Mouse (Mus musculus) brain, embryonic 14.5 days (tissue): ENCODE measurements around the gene Calcoco2. TPM values are rescaled to one million over a fixed set of nuclear protein-coding genes. Genes with fewer than 3 reads are reported as not detected.
"Not testable (repeated sequence)": the region's sequence is repeated elsewhere in the genome, so short reads cannot be mapped to it uniquely, and the experiment has no call there.

Experiments used
- DNase-seq: peaks from one replicate; pipeline ENCODE4 v3.0.0-alpha.2; 2011; ENCODE audit warnings: low read depth
- CTCF ChIP-seq: fragments of 200-500 bp; IDR thresholded peaks from 2 replicates; pipeline ENCODE4 v1.5.1; 2012; ENCODE audit warnings: inconsistent platforms, mild to moderate bottlenecking, moderate library complexity, borderline replicate concordance; ENCODE audit not compliant: insufficient read depth, insufficient read length; ENCODE audit errors: extremely low read depth
- POLR2A ChIP-seq: fragments of 200-500 bp; IDR thresholded peaks from 2 replicates; pipeline ENCODE4 v1.6.1; 2012; ENCODE audit warnings: mild to moderate bottlenecking, inconsistent platforms, borderline replicate concordance; ENCODE audit not compliant: poor library complexity, insufficient read depth, insufficient read length, severe bottlenecking; ENCODE audit errors: extremely low read depth
- polyA plus RNA-seq: library from polyadenylated mRNA; depleted of rRNA; stranded (reverse); fragments of >200 nt; gene quantifications from 2 replicates; pipeline ENCODE4 v1.2.3, GENCODE M21; 2012; rRNA removed

The Calcoco2 gene
- not detected in 2 replicates for polyA plus RNA-seq

DNA sequence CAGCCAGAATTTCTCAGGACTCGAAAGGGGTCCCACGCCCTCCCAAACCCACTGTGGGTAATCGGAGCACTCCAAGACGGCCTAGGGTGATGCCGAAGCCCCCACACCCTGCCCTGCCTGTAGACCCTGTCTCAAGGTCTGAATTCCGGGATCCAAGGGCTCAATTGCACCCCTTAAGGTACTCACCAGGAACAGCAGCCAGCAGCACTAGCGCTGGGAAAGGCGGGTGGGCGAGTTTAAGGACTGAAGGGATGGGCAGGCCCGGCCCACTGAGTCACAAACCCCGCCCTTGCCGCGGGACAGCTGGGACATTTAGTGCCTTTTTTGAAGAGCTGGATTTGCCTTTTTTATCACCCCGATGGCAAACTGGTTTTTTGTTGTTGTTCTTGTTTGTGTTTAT is at the start of gene Calcoco2:
Calcoco2 (minus strand) TSS at position 214 of the 400 bp plus-strand sequence.
- peak; percentile 11; the same call in 1 of the 2 replicates for TF ChIP-seq CTCF
- no peak for TF ChIP-seq POLR2A
- no peak for DNase-seq

DNA sequence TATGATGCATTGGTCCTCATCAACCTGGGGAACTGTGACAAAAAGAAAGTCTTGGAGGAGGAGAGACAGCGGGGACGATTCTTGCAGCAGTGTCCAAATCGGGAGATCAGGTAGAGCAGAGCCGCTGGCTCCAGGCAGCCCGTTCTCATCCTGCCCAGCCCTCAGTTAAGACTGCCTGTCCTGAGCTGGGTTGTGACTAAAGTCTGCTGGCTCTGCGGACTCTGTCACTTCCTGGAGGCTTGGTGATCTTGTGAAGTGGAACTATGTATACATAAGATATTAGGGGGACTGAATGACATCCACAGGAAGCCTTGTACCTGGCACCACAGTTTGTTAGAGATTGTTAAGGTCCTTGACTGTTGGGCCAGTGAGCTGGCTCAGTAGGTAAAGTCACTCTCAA is 35.7 kb upstream of the Calcoco2 start:
- DNase-seq, result no peak
- no peak for TF ChIP-seq CTCF
- TF ChIP-seq POLR2A, result no peak

DNA sequence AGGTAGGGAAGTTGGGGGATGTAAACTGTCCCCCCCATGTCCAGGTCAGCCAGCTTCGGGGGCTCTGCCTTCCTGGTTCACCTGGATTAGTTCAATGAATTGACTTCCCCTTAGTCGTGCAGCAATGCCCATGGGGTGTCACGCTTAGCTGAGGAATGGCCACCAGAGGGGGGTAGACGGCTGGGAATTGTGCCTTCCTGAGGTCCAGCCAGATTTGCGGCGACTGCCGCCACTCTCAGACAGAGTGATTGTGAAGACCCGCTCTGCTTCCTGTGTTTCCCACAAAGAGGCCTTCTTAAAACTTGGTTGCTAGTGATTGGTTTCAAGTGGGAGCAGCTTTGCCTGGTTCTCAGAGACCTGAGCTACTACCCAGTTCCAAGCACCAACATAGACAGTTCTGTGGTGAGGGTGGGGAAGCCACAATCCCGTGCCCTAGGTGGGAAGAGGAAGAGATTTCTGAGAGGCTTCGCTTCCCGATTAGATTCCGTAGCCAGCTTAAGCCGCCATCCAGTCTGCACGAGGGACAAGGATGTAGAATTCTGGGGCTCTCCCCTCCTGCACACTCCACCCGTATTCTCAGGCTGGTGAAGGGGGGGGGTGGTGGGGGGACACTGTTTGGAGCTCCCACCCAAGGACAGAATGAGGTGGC is 34.0 kb upstream of the Calcoco2 start:
- TF ChIP-seq CTCF, result peak; percentile 81
- TF ChIP-seq POLR2A, result no peak
- peak; percentile 81 for DNase-seq

DNA sequence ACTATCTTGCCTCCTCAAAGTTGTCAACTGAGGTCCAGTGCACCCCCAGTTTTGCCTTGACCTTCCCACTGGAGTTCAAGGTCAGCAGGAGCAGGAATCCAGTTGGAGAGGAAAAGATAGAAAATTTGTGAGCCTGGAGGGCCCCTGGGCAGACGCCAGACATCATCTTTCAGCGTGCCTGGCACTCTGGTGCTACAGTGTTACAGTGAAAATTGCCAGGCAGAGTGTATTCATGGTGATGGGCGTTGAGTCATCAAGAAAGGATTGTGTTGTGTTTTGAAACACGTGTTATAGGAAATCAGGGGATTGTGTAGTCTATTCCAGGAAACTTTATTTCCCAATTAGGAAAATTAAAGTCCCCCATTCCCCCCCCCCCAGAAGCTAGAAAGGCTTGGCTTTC is 32.0 kb upstream of the Calcoco2 start:
- no peak for TF ChIP-seq POLR2A
- TF ChIP-seq CTCF, result no peak
- DNase-seq, result no peak

DNA sequence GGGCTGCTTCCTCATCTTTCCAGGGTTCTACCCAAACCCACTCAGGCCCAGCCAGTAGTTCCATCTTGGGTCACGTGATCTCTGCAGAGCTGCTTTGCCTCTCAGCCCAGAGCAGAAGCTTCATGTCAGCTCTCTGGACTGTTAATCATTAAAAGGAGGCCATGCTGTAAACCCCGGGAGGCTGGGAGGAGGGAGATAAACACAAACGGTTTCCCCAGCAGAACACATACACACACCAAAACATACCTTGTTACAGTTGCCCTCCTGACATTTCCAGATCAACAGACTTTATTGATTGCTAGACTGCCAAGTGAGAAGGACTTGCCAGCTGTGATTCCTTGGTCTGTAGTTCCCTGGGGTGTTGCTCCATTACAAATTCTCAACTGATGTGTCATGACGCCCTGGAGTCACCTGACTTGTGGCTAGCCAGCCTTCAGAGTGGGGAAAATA is 29.0 kb upstream of the Calcoco2 start:
- DNase-seq, result no peak

DNA sequence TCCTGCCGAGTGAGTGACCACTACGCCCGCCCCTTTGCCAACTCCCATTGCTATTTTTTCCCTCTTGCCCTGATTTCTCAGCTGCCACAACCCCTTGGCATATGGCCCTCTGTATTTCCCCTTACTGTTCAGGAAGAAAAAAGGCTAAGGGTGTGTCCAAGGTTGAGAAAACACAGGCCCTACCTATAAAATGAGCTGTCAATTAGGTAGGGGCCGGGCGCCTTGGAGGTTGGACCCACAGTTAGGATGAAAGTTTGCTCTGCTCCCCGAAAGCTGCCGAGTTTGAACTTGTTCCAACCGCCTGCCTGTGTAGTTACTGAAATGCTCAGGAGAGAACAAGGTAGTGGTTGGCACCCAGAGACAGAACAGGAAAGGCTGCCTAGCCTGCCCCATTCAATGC is 24.1 kb upstream of the Calcoco2 start:
- no peak for DNase-seq
- no peak for TF ChIP-seq CTCF
- no peak for TF ChIP-seq POLR2A

More for the DNA sequence above, 29.0 kb upstream of the Calcoco2 start:
- TF ChIP-seq POLR2A (no peak), CTCF (no peak)

DNA sequence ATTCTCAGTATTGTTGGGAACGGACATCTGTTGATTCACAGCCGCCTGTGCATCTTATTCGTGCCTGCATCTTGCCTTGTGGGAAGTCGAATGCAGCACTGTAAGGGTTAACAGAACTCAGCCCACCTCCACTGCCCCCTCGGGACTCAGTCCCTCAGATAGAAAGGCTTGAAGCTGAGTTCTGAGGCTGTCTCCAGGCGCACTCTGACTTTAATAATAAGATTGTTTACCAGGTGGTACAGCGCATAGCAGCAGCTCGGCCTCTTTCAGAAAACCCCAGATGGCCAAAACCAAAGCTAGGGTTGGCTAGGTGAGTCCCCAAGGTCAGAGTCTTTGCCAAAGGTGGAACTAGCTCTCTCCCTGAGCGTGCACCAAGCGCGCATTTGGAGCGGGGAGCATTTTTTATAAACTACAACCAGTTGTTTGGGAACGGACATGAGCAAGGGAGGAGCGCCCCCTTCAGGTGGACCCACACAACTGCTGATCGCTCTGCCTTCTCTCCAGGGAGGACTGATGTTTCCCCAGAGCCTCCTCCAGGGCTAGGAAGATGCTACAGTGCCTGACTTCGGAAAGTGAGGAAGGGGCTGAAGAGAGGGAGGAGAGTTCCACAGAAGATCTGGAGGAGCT is 21.6 kb upstream of the Calcoco2 start, which contains the start of gene Ttll6:
Ttll6 (plus strand) TSS at position 548 of the 627 bp plus-strand sequence.
- TF ChIP-seq CTCF (peak; percentile 81), POLR2A (no peak)
- DNase-seq, result peak; percentile 67

DNA sequence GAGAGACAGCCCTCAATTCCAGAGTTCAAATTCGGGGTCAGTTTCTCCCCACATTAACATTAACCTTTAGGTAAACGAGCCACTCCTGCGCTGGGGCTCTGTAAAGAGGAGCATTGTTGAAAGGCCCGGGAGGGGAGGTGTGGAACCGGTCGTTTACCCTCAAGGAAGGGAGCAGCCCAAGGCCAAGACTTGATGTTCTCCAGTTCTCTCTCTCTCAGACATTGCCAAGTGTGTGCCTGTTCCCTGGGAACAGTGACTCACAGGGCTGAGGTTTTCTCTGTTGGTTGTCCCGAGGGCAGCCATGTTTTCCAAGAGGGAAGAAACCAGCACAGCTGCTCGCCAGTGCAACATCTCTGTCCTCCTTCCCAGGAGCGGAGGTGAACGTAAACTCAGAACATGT is 18.8 kb upstream of the Calcoco2 start:
- no peak for TF ChIP-seq CTCF
- no peak for TF ChIP-seq POLR2A
- DNase-seq, result no peak

DNA sequence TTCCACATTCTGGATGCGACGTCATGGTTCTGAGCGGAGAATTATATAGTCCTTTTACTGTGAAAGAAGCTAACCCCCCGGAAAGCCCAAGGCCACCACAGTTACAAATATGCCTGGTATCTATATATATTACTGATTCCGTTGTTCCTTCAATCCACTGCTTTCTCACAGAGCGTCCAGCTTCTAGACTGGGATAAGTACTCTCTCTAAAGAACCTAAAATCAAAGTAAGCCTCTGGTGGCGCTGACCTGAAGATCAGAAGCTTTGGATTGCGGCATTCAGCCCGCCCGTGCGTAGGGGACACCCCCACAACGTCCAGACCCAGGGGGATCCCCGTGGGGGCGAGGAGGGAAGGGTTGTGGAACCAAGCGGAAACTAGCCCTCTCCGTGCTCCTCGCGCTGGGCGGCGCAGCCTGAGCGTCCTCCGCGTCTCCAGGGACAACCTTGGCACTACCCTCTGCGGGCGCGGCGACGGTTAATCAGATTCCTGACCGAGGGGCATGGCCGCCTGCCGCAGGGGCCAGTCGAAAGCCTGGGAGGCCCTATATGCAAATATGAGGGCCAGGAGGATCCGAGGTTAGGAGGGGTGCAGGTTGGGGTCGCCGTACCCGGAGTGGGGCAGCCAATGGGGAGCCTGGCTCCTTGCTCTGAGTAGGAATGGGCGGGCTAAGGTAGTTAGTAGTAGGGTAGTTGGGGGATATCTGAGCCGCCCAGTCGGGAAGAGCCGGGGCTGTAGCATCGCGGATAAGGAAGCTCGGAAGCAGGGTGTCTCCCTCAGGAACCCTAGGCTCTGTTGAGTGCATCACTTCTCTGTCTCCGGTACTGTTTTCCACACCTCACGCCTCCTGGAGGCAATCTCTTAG is 12.5 kb upstream of the Calcoco2 start:
- DNase-seq, result peak; percentile 56

DNA sequence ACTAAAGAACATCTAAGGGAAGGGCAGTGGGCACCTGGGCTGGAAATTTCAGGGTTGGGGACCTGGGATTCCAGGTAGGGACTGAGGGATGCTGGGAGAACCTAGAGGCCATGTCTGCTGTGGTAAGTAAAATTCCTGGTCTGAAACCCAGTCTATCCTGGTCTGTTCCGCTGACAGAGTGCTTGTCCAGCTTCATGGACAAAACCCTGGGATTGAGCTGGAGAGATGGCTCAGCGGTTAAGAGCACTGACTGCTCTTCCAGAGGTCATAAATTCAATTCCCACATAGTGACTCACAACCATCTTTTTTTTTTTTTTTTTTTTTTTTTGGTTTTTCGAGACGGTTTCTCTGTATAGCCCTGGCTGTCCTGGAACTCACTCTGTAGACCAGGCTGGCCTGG is 11.0 kb upstream of the Calcoco2 start:
- not testable (repeated sequence) for DNase-seq

More for the DNA sequence above, 12.5 kb upstream of the Calcoco2 start:
- TF ChIP-seq POLR2A (no peak), CTCF (no peak)

DNA sequence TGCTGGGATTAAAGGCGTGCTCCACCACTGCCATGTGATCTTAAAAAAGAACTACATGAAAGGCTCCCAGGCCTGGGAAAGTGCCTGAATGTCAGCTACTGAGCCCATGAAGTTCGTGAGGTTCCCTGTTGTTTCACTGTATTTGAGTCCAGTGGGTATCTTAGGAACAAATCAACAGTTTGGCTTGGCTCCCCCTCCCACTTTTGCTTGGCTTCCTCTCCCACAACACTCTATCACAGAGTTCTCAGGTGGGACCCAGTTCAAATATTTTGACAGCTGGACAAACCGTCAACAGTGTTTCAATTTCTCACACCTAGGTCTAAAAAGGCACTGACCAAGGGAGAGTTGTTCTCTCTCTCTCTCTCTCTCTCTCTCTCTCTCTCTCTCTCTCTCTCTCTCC is 7.6 kb upstream of the Calcoco2 start:
- no peak for DNase-seq
- TF ChIP-seq CTCF, result no peak
- no peak for TF ChIP-seq POLR2A

DNA sequence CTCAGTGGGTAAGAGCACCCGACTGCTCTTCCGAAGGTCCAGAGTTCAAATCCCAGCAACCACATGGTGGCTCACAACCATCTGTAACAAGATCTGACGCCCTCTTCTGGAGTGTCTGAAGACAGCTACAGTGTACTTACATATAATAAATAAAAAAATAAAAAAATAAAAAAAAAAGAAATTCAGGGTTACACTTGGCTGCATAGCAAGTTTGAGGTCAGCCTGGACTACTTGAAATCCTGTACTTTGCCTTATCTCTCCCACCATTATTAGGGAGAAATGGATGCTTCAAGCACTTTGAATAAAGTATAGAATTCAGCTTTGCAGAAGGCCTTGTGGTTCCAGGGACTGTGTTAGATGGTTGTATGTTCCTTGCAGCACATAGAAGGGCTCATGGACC is 5.2 kb upstream of the Calcoco2 start:
- not testable (repeated sequence) for DNase-seq
